Mouse (Mus musculus) embryo, embryonic 10 days (tissue): ENCODE measurements at regions not wholly inside any gene's neighbourhood (a gene's known extent, or its start where the extent isn't known, plus 50 kb on each side); places are given as distances from the start of the nearest gene placed in this dataset.
A peak's percentile ranks its signal among the peaks of the same experiment; 100 is the strongest.
"Not testable (repeated sequence)": the region's sequence is repeated elsewhere in the genome, so short reads cannot be mapped to it uniquely, and the experiment has no call there.

Source experiments
- DNase-seq: peaks from one replicate; pipeline ENCODE4 v3.0.0-alpha.2; 2015; ENCODE audit warnings: low spot score

DNA sequence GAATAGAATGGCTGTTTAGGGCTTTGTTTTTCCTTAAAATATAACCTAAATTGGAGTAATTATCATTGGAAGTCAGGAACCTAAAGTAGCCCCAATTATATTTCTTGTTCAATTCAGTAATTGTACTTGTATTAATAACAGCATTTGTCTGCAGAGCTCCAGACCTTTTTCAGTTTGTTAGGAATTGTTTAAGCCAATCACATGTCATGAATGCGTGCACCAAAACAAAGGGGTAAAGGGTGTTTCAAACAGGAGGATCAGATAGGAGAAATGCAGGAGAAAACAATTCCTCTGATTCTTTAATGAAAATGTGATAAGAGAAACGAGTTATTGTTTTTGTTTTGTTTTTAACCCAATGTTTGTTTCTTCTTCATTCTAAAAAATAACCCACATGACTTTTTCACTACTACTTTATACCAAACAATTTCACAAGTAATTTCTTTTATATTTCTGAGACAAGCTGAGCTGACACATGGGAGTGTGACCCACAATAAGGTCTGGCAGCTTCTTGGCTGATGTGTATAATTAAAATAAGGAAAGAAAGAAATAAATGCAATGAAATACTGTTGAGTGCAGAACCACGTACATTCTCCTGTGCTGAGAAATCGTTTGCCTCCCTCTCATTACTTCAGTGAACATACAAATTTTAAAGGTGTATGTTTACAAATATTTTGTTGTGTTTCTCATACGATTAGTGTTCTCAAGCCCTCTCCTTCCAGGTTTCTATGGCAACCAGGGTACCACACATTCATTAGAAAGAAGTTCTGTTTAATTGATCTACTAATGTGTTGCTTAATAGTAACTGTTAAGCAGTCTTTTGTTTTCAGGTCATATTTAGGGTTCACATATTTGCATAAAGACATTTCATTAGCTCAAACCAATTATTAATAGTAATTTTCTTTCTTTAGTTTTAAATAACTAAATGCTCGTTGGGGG, 397.7 kb downstream of the Isl1 start:
- no peak for DNase-seq

DNA sequence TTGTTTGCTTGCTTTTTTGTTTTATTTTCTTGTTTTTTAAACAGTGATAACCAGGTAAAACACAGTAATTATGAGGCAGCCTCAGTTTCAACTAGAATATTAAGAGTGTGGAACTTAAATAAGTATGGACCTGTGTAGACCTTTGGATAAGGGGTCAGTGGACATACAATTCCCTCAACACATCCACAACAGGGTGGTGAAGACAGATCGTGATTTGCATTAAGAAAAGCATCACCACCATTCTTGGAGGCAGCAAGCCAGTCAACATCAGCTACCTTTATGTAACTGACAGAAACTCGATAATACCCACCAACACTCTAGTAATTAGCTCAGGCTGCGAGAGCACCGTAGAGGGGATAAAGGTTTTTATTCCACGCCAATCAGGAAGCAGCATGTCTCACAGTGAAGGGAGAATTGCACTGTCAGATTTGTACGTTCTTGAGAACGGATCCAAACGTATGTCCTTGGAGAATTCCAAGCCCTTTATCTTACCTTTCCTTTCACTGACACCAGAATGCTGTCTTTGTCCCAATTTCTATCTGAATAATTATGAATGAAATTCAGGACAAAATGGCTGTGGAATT, 398.5 kb downstream of the Isl1 start:
- no peak for DNase-seq

DNA sequence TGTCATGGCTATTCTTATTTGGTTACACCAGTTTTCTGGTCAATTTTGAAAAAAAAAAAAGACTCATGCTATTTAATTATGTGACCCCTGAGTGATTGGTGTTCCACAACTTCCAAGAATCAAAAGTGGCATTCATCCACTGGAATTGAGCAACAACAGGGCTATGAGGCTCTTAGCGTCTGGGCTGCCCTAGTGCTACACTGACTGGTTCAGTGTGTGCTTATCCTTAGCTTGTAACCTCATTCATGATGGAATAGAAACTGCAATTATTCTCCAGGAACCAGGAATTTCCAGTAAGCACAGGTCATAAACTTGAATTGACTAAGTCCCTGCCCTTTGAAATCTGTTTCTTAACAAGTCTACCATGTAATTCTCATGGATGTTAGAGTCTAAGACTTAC, 428.9 kb downstream of the Isl1 start:
- DNase-seq: no peak

DNA sequence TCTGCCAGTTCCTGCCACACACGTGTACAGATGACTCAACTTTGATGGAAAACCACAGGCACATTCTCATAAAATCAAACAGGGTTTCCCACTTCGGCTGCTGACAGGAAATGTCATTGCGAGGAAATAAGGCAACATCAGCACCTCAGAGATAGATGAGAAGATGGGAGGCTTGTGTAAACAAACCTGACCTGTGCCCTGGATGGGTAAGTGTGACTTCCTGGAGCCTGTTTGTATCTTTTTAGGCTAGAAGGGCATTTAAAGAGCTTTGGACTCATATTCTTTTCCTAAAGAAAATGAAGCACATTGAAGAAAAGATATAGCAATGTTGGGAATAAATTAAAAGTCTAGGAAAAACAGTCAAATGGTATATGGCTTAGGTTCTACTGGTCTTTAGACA, 449.0 kb downstream of the Isl1 start:
- peak; percentile 33 for DNase-seq

DNA sequence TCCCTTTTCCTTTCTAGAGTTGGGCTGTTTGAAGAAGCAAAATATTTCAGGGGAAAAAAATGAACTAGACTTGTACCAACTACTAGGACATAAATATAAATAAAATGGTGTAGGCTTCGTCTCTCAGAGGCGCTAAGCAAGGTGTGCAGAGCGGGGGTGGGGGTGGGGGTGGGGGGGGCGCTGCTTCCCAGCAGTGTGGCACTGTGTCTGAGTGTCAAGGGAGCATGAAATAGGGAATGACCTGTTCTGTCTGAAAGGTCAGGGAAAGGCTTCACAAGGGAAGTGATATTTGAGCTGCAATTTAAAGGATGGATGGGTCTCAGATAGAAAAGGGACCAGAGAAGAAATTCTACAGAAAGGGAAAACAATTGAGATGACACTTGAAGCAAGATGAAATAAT, 452.9 kb downstream of the Isl1 start:
- DNase-seq: no peak

DNA sequence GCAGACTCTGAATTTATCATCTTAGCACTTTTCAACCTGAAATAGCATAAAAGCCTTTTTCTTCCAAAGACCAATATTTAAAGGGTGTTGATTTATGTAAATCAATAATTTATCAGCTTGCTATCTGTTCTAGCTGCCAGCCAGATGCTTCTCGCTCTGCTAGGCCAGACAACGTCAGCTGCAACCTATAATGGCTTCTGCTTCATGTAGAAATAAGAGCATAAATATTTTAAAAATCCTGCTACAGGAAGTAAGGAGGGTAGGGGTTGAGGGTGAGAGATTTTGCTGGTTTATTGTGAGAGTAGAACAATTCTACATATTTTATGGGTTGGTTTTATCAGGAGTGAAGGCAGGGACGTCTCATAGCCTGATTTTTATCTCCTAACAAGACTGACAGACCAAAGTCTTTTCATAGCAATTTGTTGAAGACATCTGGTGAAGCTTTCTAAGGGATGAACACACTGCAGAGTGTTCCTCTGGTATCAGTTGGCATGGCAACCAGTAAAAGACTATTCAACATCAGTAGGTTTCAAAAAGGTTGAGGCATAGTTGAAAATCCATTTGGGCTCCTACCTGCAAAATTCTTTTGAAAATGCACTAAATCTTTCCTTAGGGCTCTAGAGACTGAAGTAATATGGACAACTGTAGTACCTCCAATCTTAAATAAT, 456.7 kb downstream of the Isl1 start:
- DNase-seq: no peak

DNA sequence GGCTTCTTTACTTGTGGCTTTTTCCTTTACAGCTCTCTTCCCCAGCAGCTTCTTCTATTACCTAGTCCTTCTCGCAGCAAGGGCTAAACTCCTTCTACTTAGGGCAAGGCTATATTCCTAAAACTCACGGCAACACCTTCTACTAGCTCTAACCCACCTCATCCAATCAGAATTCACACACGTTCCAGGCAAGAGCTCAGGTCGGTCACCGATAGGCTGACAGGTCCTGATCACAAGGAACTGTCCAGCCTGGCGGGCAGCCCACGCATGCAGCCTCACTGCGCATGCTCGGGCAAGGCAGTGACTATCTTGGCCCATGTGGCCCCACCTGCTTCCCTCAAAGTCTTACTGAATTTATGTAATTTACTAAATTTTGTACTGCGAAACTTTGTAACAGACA, 466.4 kb downstream of the Isl1 start:
- DNase-seq: peak; percentile 12

DNA sequence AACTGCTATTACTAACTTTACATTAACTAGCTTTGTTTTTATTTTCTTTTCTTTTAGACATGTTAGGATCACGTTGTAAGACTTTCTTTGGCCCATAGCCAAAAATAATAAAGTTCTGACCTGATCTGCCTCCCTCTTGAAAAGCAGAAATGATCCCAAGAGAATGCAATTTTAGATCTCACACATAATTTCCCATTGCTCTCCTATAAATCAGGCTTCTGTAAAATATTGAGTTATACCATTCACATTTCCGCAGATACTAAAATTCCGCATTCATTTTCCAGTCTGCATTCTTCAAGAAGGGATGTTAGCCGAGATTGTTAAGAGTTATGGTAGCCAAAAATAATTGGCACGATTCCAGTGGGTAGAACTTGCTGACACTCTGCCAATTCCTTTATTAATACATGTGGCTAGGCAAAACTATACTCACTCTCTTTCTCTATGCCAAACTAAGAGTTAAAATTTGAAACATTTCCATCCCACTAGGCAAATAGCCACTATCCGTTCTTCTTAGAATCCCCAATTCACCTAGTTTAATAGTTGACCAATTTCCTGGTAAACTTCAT, 473.2 kb downstream of the Isl1 start:
- DNase-seq: no peak

DNA sequence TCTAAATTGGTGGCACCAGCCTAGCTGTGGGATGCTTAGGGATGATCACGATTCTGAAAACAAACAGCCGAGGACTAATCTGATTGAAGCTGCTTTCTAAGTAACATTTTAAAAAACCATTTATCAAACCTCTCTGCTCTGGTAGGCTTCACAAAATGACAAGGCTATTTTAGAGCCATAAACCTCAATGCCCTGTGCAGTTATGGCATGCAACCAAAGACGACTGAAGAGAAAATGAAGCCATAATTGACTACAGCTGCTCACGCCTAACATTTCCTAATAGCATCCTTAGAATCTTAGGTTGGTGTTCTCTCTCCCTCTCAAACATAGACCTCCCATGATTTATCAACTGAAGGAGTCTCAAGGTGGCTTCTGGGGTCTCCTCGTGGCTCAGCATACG, 484.3 kb downstream of the Isl1 start:
- no peak for DNase-seq

DNA sequence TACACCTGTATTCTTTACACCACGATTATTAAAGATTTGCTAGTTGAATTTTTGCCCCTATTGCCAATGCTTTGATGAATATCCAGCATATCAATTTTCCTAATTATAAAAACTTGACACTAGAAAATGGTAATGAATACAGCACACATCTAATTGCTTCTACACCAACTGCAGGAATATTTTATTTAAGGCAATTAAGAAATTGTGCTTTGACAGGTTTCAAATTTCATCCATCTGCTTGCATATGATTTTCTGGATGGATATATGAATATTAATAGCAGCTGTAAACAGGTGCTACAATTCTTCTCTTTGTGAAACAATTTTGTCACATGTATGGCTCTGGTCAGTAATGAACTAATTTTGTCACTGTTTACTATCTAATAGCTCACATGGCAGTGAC, 487.0 kb downstream of the Isl1 start:
- no peak for DNase-seq

DNA sequence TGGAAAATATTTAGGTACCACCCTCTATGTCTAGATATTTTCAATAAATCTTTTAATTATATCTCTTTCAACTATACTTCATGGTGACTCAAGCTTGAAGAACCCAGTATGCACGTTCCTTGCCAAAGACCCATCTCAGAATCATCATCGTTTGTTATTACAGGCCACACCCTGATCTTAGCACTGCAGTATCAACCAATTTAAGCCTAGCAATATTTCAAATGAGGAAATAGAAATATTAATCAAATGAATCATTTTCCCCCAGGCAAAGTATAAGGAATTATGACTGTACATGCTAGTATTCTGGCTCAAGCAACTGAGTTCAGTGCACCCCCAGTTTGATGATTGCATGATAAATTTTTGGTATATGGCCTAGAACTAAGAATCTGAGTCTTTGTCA, 495.3 kb downstream of the Isl1 start:
- no peak for DNase-seq

DNA sequence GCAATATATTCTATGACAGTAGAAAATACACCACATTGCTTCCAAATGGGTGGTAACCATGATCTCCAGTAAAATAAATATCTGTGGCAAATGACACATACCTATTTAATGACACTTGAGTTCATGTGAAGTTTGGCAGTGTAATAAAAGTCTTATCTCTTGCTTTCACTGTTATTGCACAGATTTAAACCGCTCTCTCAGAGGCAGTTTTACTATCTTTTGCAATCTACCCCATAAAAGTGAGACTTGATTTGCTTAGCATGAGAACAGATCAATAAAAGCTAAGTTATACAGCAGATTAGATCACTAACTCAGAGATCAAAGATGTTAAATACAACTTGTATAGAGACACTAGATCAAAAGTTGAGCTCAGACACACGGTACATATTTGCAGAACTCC, 510.2 kb downstream of the Isl1 start:
- DNase-seq: no peak

DNA sequence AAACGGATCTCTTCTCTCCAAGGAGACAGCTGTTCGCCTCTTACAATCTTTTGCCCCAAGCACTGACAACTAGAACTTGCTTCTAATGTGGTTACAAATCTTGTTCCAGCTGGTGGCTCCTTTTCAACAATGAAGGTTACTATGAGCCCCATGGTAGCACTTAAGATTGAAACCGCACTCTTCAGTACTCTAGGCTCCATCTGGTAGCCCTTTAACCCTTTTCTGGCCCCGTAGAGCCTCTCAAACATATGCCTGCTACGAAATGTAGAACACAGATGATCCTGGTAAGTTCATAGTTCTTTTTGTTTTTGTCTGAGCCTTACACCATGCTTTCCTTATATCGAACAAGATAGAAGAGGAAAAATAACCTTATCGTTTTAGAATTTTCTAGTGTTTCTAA, 558.2 kb downstream of the Isl1 start:
- DNase-seq: peak; percentile 33

DNA sequence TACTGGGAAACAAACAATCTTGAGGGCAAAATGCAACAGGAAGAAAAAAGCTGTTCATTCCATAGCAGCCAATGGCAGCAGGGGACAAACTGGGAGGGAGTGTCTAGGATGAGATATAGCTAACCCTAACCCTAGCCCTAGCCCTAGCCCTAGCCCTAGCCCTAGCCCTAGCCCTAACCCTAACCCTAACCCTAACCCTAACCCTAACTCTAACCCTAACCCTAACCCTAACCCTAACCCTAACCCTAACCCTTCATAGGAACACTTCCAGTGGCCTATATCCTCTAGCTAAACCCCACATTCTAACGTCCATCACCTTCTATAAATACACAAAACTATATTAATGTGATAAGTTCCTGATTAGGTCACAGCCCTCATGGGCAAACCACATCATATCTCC, 567.4 kb downstream of the Isl1 start:
- DNase-seq: not testable (repeated sequence)

DNA sequence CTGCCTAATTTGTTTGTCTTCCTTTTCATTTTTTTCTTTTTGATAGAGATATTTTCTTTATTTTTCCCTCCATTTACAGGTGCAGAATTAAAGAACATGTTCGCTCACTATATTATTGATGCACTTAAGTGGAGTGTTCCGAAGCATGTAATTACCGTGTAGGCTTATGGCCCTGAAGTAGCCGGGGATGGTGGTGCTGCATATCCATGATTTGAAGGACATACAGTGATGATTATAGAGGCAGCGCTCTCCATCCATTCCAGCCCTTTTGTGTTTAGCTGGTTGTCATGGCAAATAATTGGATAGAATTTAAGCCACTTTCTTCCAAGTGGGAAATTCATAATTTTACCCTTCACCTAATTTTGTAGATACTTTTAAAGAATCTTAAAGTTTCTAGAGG, 581.5 kb downstream of the Isl1 start:
- DNase-seq: no peak

DNA sequence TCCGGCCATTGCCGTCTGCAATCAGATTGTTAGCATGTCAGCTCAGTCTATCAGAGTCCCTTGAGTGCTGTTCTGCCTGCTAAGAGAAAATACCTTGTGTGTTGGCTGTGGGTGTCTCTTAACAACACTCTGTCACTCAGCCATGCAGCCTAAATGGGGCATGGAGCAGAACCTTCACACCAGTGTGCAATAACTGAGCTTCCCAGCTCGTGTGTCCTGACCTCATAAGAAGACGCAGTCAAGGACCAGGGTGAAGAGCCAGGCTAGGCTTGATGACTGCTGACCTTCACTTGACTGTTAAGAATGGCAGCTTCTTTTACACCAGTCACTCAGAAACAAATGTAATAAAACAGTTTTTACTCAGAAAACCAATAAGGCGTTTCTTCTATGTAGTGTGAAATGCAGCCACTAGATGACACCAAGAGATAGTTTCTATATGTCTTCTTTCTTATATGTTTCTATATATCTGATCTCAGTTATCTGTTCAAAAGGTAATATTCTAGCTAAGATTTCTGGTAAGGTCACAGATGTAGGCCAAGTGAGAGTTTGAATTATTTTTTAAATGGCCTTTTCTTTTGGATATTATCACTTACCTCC, 584.0 kb downstream of the Isl1 start:
- DNase-seq: peak; percentile 10

DNA sequence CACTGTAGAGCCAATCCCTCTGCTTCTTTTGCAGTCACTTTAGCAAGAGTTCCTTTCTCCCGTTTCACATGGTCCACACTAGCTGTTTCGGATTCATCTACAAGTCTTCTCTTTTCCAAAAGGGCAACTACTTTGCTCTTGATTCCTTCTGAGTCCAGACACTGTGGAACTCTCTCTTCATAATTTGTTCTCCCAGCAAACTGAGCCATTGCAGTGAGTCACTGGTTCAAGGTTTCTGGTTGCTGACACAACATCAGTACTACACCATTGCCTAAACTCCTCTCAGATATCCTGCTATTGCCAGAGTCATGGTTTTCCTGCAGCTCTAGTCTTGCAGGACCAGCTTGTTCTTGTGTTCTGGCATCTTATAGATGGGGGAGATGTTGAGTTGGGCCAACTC, 590.2 kb downstream of the Isl1 start:
- no peak for DNase-seq

DNA sequence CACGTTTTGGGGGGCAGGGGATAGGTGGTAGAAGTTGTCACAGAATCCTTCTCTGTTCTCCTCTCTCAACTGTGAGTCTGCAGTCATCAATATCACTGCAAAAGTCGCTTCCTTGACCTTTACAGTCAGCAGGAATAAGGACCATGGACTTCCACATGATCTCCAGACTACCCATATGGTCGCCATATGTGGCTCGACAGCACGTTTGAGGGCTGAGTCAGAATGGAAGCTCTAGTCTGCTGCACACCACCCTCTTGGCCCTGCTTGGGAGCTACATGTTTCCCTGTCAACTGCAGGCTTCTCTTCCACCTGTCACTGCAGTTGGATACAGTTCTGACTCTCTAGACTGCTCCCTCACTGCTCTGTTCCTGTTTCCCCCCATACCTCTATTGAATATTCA, 590.6 kb downstream of the Isl1 start:
- peak; percentile 66 for DNase-seq

DNA sequence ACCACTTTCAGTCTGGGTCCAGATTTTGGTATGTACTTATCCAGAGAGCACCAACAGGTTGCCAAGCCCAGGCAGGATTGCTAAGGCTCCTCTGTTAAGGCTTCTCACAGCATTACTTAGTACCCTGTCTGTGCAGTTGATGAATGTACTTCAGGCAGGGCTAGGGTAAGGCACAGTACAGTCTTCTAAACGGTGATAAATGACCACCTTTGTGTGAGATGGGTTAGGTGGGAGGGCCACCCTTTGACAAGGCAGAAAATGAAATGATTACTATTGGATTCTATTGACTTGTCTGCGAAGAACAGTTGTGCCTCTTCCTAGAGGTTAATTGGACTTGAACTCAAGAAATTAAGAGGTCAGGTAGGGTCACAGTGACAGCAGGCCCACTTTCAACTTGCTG, 594.4 kb upstream of the Itga1 start:
- peak; percentile 59 for DNase-seq

DNA sequence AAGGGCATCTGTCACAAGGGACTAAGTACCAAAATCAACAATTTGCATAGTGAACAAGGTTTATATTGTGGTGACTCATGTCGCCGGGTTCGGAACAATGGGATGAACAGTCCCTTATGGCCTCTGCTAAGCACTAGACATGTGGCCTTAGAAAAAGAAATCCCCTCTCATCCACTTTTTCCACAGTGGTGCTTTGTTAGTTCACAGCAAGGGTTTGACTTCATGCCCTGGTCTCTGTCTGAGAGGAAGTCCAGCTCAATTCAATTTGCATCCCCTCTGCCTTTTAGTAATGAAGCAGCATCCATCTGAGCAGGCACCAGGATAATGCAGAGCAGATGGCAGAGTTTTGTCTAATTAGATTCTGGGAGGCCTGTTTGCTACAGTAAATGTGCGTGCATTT, 585.7 kb upstream of the Itga1 start:
- peak; percentile 71 for DNase-seq

DNA sequence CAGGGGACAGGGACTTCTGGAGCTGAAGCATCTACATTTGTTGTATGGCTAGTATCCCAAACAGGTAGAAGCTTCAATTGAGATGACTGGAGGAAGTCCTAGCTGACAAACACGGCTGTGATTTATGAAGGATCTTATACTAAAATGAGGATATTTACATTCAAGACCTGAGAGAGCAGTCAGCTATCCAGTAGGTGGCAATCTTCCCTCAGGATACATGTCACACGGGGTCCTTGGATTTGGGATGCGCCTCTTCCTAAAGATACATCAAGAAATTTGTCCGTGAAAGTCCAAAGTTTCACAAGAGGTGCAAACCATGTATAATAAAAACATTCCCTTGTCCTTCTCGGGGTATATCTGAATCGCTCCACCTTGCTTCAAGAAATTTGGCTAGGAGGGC, 577.8 kb upstream of the Itga1 start:
- peak; percentile 70 for DNase-seq

DNA sequence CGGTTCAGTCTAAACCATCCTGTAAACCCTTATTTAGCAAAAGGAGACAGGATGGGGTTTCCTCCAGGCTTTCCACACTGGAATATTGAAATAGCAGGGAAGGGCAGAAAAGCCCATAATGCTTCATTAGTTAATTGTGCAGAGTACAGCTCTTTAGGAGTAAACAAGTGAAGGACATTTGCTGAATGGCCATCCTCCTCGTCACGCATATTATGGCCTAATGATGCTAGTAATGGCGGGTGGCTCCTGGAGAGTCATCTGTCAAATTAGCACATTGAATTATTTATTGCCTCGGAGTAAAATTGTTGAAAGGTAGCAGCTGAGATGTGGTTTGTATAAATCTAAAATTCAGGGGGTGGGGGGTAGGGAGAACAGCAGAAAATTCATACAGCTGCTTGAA, 575.1 kb upstream of the Itga1 start:
- DNase-seq: no peak

DNA sequence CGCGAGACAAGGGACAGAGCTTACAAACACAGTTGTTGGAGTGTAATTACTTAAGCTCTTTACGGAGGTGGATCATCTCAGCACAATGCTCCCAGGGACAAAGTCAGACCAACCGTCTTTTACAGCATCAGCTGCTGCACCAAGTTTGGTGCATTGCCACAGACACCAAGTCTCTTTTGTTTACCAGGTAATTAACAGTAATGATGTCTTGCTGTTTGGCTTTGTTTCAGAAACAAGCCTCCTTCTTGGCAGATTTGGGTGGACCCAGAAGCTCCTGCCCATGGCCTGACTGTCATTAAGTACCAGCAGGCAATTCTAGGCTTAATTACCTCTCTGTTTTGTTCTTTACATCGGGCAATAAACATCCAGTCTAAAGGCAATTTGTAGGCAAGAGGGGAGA, 572.0 kb upstream of the Itga1 start:
- peak; percentile 8 for DNase-seq
